Mouse (Mus musculus): ENCODE data around the gene Pus3.
"Not testable (repeated sequence)": the region's sequence is repeated elsewhere in the genome, so short reads cannot be mapped to it uniquely, and the experiment has no call there.

The Pus3 gene

GRCm38 (mm10) chr9:35545704-35546103 is 12.7 kb upstream of the Pus3 start:
- DNase-seq (ENCODE audit: low spot score in 2 of 2): no peak

- no peak for DNase-seq (ENCODE audit: low spot score in 2 of 2)
Observed at GRCm38 (mm10) chr9:35546745-35547144, 11.7 kb upstream of the Pus3 start.

GRCm38 (mm10) chr9:35548455-35548854 is 9.9 kb upstream of the Pus3 start:
- DNase-seq (ENCODE audit: low spot score in 2 of 2): no peak

- DNase-seq (ENCODE audit: low spot score in 2 of 2): no peak
Observed at GRCm38 (mm10) chr9:35556494-35557102, 1.8 kb upstream of the Pus3 start.

GRCm38 (mm10) chr9:35559009-35559890 is 855 bp downstream of the Pus3 start:
- peak; percentile 85 to 87 for DNase-seq (ENCODE audit: low spot score in 2 of 2)

GRCm38 (mm10) chr9:35561076-35561475 is 2.7 kb downstream of the Pus3 start:
- DNase-seq (ENCODE audit: low spot score in 2 of 2): no peak

- no peak for DNase-seq (ENCODE audit: low spot score in 2 of 2)
Observed at GRCm38 (mm10) chr9:35561583-35561982, 3.2 kb downstream of the Pus3 start.

GRCm38 (mm10) chr9:35564536-35565240 is 6.3 kb downstream of the Pus3 start:
- no peak for DNase-seq (ENCODE audit: low spot score in 2 of 2)

- DNase-seq (ENCODE audit: low spot score in 2 of 2): no peak
Observed at GRCm38 (mm10) chr9:35567995-35568394, 9.6 kb downstream of the Pus3 start.

GRCm38 (mm10) chr9:35569571-35570534 is 11.5 kb downstream of the Pus3 start, which contains the start of the genes Pate2 and Hyls1:
Gene Pate2, plus strand, starts transcription at chr9:35570284.
Gene Hyls1, minus strand, starts transcription at chr9:35570398.
- DNase-seq (ENCODE audit: low spot score in 2 of 2): peak; percentile 89 to 95

GRCm38 (mm10) chr9:35570663-35571062 is 12.3 kb downstream of the Pus3 start:
- no peak for DNase-seq (ENCODE audit: low spot score in 2 of 2)

- DNase-seq (ENCODE audit: low spot score in 2 of 2): no peak
Observed at GRCm38 (mm10) chr9:35574416-35574815, 16.0 kb downstream of the Pus3 start.

GRCm38 (mm10) chr9:35587674-35588073 is 29.3 kb downstream of the Pus3 start:
- DNase-seq (ENCODE audit: low spot score in 2 of 2): no peak

GRCm38 (mm10) chr9:35592903-35593302 is 34.5 kb downstream of the Pus3 start:
- no peak for DNase-seq (ENCODE audit: low spot score in 2 of 2)

- DNase-seq (ENCODE audit: low spot score in 2 of 2): peak in 1 of 2 experiments; percentile 12
Observed at GRCm38 (mm10) chr9:35607647-35608405, 49.4 kb downstream of the Pus3 start.

- DNase-seq (ENCODE audit: low spot score in 2 of 2): no peak
Observed at GRCm38 (mm10) chr9:35611841-35612240, 53.4 kb downstream of the Pus3 start, which contains the start of gene Pate4. Gene Pate4, minus strand, starts transcription at chr9:35611941.

GRCm38 (mm10) chr9:35614005-35614404 is 55.6 kb downstream of the Pus3 start:
- no peak for DNase-seq (ENCODE audit: low spot score in 2 of 2)

GRCm38 (mm10) chr9:35616784-35617183 is 58.4 kb downstream of the Pus3 start:
- DNase-seq (ENCODE audit: low spot score in 2 of 2): not testable (repeated sequence)

Measured in right cerebral cortex, postnatal 36 days (tissue).